Mouse (Mus musculus) cerebellum, adult 2 months (tissue): ENCODE data around the gene Ap1ar. TPM values are rescaled to one million over a fixed set of nuclear protein-coding genes. Genes with fewer than 3 reads are reported as not detected.

Experiments
- DNase-seq, 2 experiments: peaks; one replicate each; pipeline ENCODE4 v3.0.0; 2021
- H3K27ac ChIP-seq: fragments of 200-500 bp; 2 replicates; pipeline ENCODE4 v1.5.1; 2012; ENCODE audit warnings: low read length, control low read depth, inconsistent platforms; ENCODE audit not compliant: insufficient read depth
- H3K27me3 ChIP-seq: fragments of 200-500 bp; 2 replicates; pipeline ENCODE4 v1.6.1; 2012; ENCODE audit warnings: inconsistent platforms, mild to moderate bottlenecking, low read length, moderate library complexity; ENCODE audit not compliant: control insufficient read depth, insufficient read depth
- H3K4me1 ChIP-seq: fragments of 200-500 bp; 2 replicates; pipeline ENCODE4 v1.6.1; 2011; ENCODE audit warnings: low read length; ENCODE audit not compliant: control insufficient read depth, insufficient read depth
- H3K4me3 ChIP-seq: fragments of 200-500 bp; replicated peaks from 2 replicates; pipeline ENCODE3; 2011; ENCODE audit warnings: mild to moderate bottlenecking, low read depth, low read length, control low read depth; ENCODE audit not compliant: insufficient read depth
- CTCF ChIP-seq: fragments of 200-500 bp; IDR thresholded peaks from 2 replicates; pipeline ENCODE4 v1.5.1; 2011; ENCODE audit warnings: low read depth, mild to moderate bottlenecking, control low read depth, low read length, moderate library complexity, borderline replicate concordance; ENCODE audit not compliant: insufficient read depth
- POLR2A ChIP-seq: fragments of 200-500 bp; IDR thresholded peaks from 2 replicates; pipeline ENCODE4 v1.6.1; 2011; ENCODE audit warnings: low read length, control low read depth, borderline replicate concordance; ENCODE audit not compliant: insufficient read depth
- WGBS: fragments of 180-500 bp; shearing (Covaris S2); methylation state at CpG from one replicate; pipeline ENCODE4 v1.1.7; 2018; 5-methylcytosine and 5-hydroxymethylcytosine counted together
- polyA plus RNA-seq: library from polyadenylated mRNA; depleted of rRNA; stranded (reverse); fragments of >200 nt; gene quantifications from 2 replicates; pipeline ENCODE4 v1.2.3, GENCODE M21; 2012

Gene Ap1ar
- polyA plus RNA-seq, 1 experiment, result 52.8 TPM

DNA sequence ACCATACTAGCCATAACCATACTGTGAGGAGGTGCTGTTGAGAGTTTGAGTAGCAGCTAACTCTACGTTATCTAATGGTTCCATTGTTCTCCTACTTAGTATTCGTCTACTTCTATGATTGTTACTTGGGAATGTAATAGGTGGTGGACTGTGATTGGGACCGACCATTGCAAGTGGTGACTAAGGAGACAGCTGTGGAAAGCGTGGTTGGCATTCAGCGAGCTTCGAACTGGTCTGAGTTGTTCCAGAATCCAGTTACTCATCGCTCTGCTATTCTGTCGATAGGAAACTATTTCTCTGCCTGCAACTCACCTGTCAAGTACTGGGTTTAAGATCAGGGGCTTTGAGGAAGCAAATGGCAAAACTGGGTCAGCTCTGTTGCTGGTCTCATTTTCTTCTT lies 36.2 kb downstream of the Ap1ar start:
- TF ChIP-seq CTCF, result no peak
- no peak overlapping the region for H3K27ac ChIP-seq
- no peak overlapping the region for H3K4me3 ChIP-seq
- no peaks in the 10 kb centered on the region for H3K4me1 ChIP-seq
- H3K27me3 ChIP-seq, result no peaks in the 10 kb centered on the region
- WGBS, result 93% methylated on average over 8 of the region's 8 CpGs
- no peak for DNase-seq

DNA sequence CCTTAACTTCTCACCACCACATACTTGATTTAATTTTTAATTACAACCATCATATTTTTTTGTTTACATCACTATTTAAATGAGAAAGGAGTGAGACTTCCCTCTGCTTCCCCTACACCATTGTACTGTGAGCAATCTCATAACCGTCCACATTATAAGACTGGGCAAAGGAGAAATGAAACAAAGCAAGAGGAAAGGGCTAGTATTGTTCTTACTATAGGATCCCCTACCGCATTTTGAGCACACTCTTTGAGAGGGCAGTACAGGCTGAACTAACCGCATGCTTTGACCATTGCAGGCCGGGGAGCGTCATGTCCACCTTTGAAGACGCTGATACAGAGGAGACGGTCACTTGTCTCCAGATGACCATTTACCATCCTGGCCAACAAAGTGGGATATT lies 41.1 kb downstream of the Ap1ar start:
- Histone ChIP-seq H3K27me3 (no peaks in the 10 kb centered on the region), H3K4me1 (no peaks in the 10 kb centered on the region), H3K4me3 (no peak overlapping the region), H3K27ac (no peak overlapping the region)
- TF ChIP-seq POLR2A (no peak), CTCF (no peak)
- WGBS, result 96% methylated on average over 7 of the region's 7 CpGs
- no peak for DNase-seq

DNA sequence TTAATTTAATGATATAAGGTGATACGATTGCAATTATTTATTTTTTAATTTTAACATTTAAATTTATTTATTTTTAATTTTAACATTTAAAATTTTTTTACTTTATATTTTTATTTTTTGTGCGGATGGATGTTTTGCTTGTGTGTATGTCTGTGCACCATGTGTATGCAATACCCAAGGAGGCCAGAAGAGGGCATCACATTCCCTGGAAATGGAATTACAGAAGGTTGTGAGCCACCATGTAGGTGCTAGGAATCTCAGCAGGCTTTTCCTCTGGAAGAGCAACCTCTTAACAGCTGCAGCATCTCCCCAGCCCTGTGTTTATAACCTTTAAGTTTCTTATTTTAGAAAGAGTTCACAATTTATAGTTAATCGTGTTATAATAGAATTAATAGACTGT lies 41.6 kb downstream of the Ap1ar start:
- WGBS, result 96% methylated on average over 3 of the region's 3 CpGs
- Histone ChIP-seq H3K27me3 (no peaks in the 10 kb centered on the region), H3K4me3 (no peak overlapping the region), H3K4me1 (no peaks in the 10 kb centered on the region), H3K27ac (no peak overlapping the region)
- TF ChIP-seq POLR2A, result no peak
- no peak for TF ChIP-seq CTCF
- DNase-seq, result no peak

DNA sequence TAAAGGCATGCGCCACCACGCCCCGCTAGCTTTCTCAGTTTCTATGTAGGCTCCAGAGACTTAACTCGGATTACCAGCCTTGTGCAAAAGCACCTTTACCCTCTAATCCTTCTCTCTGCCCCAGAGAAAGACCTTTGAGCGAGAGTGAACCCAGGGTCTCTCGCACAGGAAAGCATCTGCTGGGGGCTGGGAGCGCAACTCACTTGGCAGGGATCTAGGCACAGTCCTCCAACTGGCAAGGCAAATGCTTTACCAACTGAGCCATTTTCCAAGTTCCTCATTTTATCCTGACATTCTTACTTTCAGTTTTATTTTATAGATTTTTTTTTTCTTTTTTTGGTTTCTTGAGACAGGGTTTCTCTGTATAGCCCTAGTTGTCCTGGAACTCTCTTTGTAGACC lies 44.3 kb downstream of the Ap1ar start:
- H3K27me3 ChIP-seq, result 0 out of 2 replicates have a peak, but pooled peaks cover 1% of the 10 kb centered on the region
- H3K27ac ChIP-seq, result no peak overlapping the region
- no peaks in the 10 kb centered on the region for H3K4me1 ChIP-seq
- DNase-seq, result no peak
- TF ChIP-seq CTCF (no peak), POLR2A (no peak)
- no peak overlapping the region for H3K4me3 ChIP-seq
- 70% methylated on average over 7 of the region's 7 CpGs for WGBS

DNA sequence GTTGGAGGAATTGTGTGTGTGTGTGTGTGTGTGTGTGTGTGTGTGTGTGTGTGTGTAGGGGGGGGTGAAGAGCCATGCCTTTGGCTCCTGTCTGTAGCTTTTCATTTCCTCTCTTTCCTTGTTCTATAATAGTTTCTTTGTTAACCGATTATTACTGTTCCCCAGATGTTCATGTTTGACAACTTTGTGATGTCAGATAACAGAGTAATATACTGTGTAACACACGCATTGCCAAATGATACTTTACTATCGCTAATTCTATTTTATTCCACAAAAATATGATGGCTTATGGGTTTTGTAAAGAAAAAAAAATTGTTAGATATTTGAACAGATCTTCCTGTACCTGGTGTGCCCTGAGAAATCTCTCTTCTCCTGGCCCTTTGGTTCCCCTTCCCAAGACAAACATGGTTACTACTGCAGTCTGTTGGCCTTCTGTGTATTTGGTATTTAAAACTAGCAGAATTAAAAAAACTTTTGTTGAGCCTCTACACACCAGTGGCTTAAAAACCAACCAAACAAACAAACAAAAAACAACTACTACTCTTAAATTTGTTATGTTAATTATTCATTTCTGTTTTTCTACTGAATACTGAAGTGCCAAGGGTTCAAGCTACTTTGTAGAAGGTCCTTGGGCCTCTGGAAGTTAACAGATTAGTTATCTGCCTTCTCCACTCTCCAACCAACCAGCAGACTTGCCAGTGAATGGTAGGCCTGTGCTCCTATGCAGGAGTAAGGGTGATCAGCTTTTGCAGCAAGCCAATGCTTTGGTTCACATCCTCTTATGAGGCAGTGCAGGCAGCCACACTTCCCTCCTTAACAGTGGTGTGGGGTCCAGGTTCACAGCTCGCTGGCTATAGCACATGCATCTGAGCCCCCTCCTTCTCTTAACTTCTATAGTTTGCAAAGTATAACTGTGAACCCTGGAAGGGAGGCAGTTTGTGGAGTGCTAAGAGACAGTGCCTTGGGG lies 45.4 kb downstream of the Ap1ar start:
- no peak overlapping the region for H3K27ac ChIP-seq
- no peaks in the 10 kb centered on the region for H3K4me1 ChIP-seq
- 75% methylated on average over 4 of the region's 4 CpGs for WGBS
- TF ChIP-seq POLR2A, result no peak
- no peak for TF ChIP-seq CTCF
- no peak for DNase-seq
- 0 out of 2 replicates have a peak, but pooled peaks cover 1% of the 10 kb centered on the region for H3K27me3 ChIP-seq
- H3K4me3 ChIP-seq, result no peak overlapping the region

DNA sequence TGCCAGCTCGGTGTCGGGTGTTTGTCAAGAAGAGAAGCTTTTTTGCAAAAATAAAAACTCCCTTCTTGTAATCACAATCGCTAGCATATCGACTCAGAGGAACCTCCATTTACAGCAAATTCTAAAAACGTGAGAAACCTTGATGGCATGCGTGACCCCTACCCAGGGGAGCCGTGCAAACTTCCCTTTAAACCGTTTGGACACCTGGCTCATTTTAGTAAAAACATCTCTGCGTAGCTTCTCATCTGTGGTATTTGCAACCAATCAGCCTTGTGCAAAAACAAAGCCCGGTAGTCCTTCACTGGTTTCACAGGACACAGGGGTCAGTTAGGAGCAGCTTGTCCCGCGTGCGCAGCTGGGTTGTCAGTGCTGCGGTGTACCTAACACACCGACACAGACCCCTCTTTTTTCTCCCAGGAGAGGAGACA lies 46.3 kb downstream of the Ap1ar start:
- Histone ChIP-seq H3K27ac (no peak overlapping the region), H3K27me3 (0 out of 2 replicates have a peak, but pooled peaks cover 1% of the 10 kb centered on the region), H3K4me1 (no peaks in the 10 kb centered on the region), H3K4me3 (peak overlapping the region; percentile 60)
- 4% methylated on average over 15 of the region's 15 CpGs for WGBS
- no peak for DNase-seq
- no peak for TF ChIP-seq POLR2A
- no peak for TF ChIP-seq CTCF

DNA sequence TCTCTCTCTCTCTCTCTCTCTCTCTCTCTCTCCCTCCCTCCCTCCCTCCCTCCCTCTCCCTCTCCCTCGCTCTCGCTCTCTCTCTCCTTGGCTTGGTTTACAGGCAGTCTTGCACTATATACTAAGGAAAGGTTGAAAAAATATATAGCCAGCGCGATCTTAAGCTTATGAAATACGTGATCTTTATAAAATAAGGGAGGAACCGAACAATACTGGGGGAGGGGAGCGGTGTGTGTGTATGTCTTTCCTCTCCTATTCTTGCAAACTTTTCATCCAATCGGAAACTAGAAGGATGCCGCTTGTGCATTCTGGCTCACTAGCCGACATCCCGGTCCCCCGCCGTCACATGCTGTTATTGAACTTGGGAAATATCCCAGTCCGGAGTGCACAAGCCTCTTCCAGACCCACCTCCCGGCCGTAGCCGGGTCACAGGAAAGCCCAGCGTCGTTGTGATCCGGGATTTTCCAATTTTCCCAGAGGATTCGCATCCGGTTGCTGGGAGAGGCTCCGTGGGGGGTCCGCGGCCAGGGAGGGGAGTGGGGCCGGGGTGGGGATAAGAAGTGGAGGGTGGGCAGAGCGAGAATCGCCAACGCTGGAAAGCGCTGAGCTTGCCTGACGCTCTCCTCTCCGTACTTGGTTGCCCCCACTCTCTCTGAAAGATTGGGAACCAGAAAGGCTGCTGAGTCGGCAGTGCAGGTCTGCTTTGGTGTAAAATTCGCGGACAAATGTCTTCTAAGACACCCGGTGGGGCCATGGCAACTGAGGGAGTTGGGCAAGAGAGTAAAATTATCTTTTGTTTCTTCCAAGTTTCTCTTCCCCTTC lies 46.9 kb downstream of the Ap1ar start:
- Histone ChIP-seq H3K4me1 (no peaks in the 10 kb centered on the region), H3K27ac (no peak overlapping the region), H3K27me3 (0 out of 2 replicates have a peak, but pooled peaks cover 1% of the 10 kb centered on the region), H3K4me3 (peak overlapping the region; percentile 60)
- DNase-seq, result peak; percentile 30
- WGBS, result 1% methylated on average over 36 of the region's 36 CpGs
- no peak for TF ChIP-seq POLR2A
- no peak for TF ChIP-seq CTCF
